Mouse (Mus musculus): ENCODE data around the gene Ccna1.

Gene Ccna1

GRCm38 (mm10) chr3:55055038-55055746 lies at the start of gene Ccna1:
TSS of gene Ccna1 (minus strand) at chr3:55055501.
- no peak for DNase-seq (ENCODE audit: low read depth, low spot score)

- DNase-seq (ENCODE audit: low read depth, low spot score) = no peak
Observed at GRCm38 (mm10) chr3:55101092-55101491, 45.8 kb upstream of the Ccna1 start.

GRCm38 (mm10) chr3:55098990-55099389 lies 43.7 kb upstream of the Ccna1 start:
- no peak for DNase-seq (ENCODE audit: low read depth, low spot score)

- DNase-seq (ENCODE audit: low read depth, low spot score) = no peak
Observed at GRCm38 (mm10) chr3:55098014-55098413, 42.7 kb upstream of the Ccna1 start.

- no peak for DNase-seq (ENCODE audit: low read depth, low spot score)
Observed at GRCm38 (mm10) chr3:55097186-55097585, 41.9 kb upstream of the Ccna1 start.

- DNase-seq (ENCODE audit: low read depth, low spot score) = no peak
Observed at GRCm38 (mm10) chr3:55096655-55097005, 41.3 kb upstream of the Ccna1 start.

GRCm38 (mm10) chr3:55095968-55096654 lies 40.8 kb upstream of the Ccna1 start:
- no peak for DNase-seq (ENCODE audit: low read depth, low spot score)

GRCm38 (mm10) chr3:55093161-55093560 lies 37.9 kb upstream of the Ccna1 start:
- DNase-seq (ENCODE audit: low read depth, low spot score) = no peak

- DNase-seq (ENCODE audit: low read depth, low spot score) = no peak
Observed at GRCm38 (mm10) chr3:55089291-55089690, 34.0 kb upstream of the Ccna1 start.

GRCm38 (mm10) chr3:55088843-55089242 lies 33.5 kb upstream of the Ccna1 start:
- DNase-seq (ENCODE audit: low read depth, low spot score) = no peak

- no peak for DNase-seq (ENCODE audit: low read depth, low spot score)
Observed at GRCm38 (mm10) chr3:55088359-55088758, 33.1 kb upstream of the Ccna1 start.

GRCm38 (mm10) chr3:55087360-55087759 lies 32.1 kb upstream of the Ccna1 start:
- no peak for DNase-seq (ENCODE audit: low read depth, low spot score)

- no peak for DNase-seq (ENCODE audit: low read depth, low spot score)
Observed at GRCm38 (mm10) chr3:55086948-55087347, 31.6 kb upstream of the Ccna1 start.

GRCm38 (mm10) chr3:55085716-55086115 lies 30.4 kb upstream of the Ccna1 start:
- DNase-seq (ENCODE audit: low read depth, low spot score) = no peak

- no peak for DNase-seq (ENCODE audit: low read depth, low spot score)
Observed at GRCm38 (mm10) chr3:55084781-55085180, 29.5 kb upstream of the Ccna1 start.

GRCm38 (mm10) chr3:55080055-55080454 lies 24.8 kb upstream of the Ccna1 start:
- DNase-seq (ENCODE audit: low read depth, low spot score) = no peak

- no peak for DNase-seq (ENCODE audit: low read depth, low spot score)
Observed at GRCm38 (mm10) chr3:55079619-55080018, 24.3 kb upstream of the Ccna1 start.

- no peak for DNase-seq (ENCODE audit: low read depth, low spot score)
Observed at GRCm38 (mm10) chr3:55078233-55078632, 22.9 kb upstream of the Ccna1 start.

GRCm38 (mm10) chr3:55075294-55075648 lies 20.0 kb upstream of the Ccna1 start:
- no peak for DNase-seq (ENCODE audit: low read depth, low spot score)

GRCm38 (mm10) chr3:55074576-55075293 lies 19.4 kb upstream of the Ccna1 start:
- DNase-seq (ENCODE audit: low read depth, low spot score) = no peak

GRCm38 (mm10) chr3:55067791-55068434 lies 12.6 kb upstream of the Ccna1 start:
- DNase-seq (ENCODE audit: low read depth, low spot score) = no peak

GRCm38 (mm10) chr3:55066666-55067023 lies 11.3 kb upstream of the Ccna1 start:
- no peak for DNase-seq (ENCODE audit: low read depth, low spot score)

All from brain, embryonic 18.5 days (tissue).